Mouse (Mus musculus): ENCODE measurements around the gene Csmd2.

- TF ChIP-seq HCFC1 (IDR thresholded peaks at IDR 0.05; ENCODE audit: borderline replicate concordance, insufficient read depth, low read length) (no peak), MAFK (IDR thresholded peaks at IDR 0.05; ENCODE audit: insufficient read depth, low read depth, low read length) (no peak), ZNF384 (IDR thresholded peaks at IDR 0.05; ENCODE audit: low read depth, low read length) (no peak), ZC3H11A (IDR thresholded peaks at IDR 0.05; ENCODE audit: borderline replicate concordance, low read depth, low read length) (no peak), CHD2 (IDR thresholded peaks at IDR 0.05; ENCODE audit: low read depth, low read length) (no peak)
Observed at GRCm38 (mm10) chr4:128100541-128100940, 112.9 kb downstream of the Csmd2 start.
